ENCODE assay signal across 8 mouse cellular contexts in genomic region chr11:113733631-113734364, GRCm38 (mm10). TPM values are rescaled to one million over a fixed set of nuclear protein-coding genes. Genes with fewer than 3 reads are reported as not detected.
DNase-seq lines count a peak whose midpoint lies in the region; ATAC-seq lines count a peak whose summit lies in the region.

No protein-coding gene starts in this region.

- peak; percentile 79 for ATAC-seq in megakaryocyte, adult 5-6 weeks (ENCODE audit: poor library complexity, severe bottlenecking)

- no peaks in the 10 kb centered on the region for H3K27me3 ChIP-seq in heart, embryonic 10.5 days (ENCODE audit: insufficient read depth, poor library complexity, severe bottlenecking)

- no peak for DNase-seq in heart, embryonic 10.5 days (ENCODE audit: low spot score)
- no peak for DNase-seq in heart, postnatal 25 days (ENCODE audit: low spot score)
- DNase-seq in adrenal gland, postnatal 10 days = peak; percentile 66
- DNase-seq in kidney, adult 9 months = peak; percentile 52
- DNase-seq in left cerebral cortex, postnatal 14 days (ENCODE audit: low spot score in 2 of 2) = no peak
- DNase-seq in thymus, postnatal 4 days = no peak
- no peak for DNase-seq in cerebellum, adult 18-20 months

- 61% methylated on average over 6 of the region's 6 CpGs for WGBS in heart, embryonic 10.5 days

- H3K4me1 ChIP-seq in heart, embryonic 10.5 days = peaks cover 82% of the 10 kb centered on the region

- intact Hi-C loops in heart, postnatal 25 days (cut with DNase I) = no loop called here
- intact Hi-C loops in left cerebral cortex, postnatal 14 days (cut with DNase I) = no loop called here

- no peak overlapping the region for H3K4me3 ChIP-seq in heart, embryonic 10.5 days

- H3K9me3 ChIP-seq in heart, embryonic 10.5 days = no peaks in the 10 kb centered on the region

- peaks cover 14% of the 10 kb centered on the region for H3K36me3 ChIP-seq in heart, embryonic 10.5 days

- peak overlapping the region; percentile 42 for H3K27ac ChIP-seq in heart, embryonic 10.5 days

RNA-seq across cellular contexts. Expression of gene Cdc42ep4, which starts 17.9 kb away (rescaled TPM):
- polyA plus RNA-seq in heart, embryonic 10.5 days (2016; fragmentation: Nextera tagmentation; extraction: Ambion mirVana) = 30.4 and 45.4 TPM in 2 replicates
- 10 to 100 TPM; 12.5 to 17.7 TPM for total RNA-seq in heart, postnatal 25 days (2021)
- total RNA-seq in adrenal gland, postnatal 10 days (2021) = 10 to 100 TPM; 60.1 to 72.8 TPM
- 14.0 and 20.1 TPM in 2 replicates for total RNA-seq in megakaryocyte, adult 5-6 weeks (2015)
- 26.9 and 27.8 TPM in 2 replicates for total RNA-seq in megakaryocyte, adult 5-6 weeks (2017)
- total RNA-seq in left cerebral cortex, postnatal 14 days (2021) = 10 to 100 TPM; 35.4 to 43.3 TPM

RNA-seq across cellular contexts. Expression of gene Cpsf4l, which starts 24.0 kb away (rescaled TPM):
- polyA plus RNA-seq in heart, embryonic 10.5 days (2016; fragmentation: Nextera tagmentation; extraction: Ambion mirVana) = 0.15 and 0.34 TPM in 2 replicates
- not detected for total RNA-seq in heart, postnatal 25 days (2021)
- 1 to 10 TPM in 1 of 2 experiments, under 1 TPM in 1; 0.79 to 2.2 TPM for total RNA-seq in adrenal gland, postnatal 10 days (2021)
- not detected in 2 replicates for total RNA-seq in megakaryocyte, adult 5-6 weeks (2015)
- not detected in 2 replicates for total RNA-seq in megakaryocyte, adult 5-6 weeks (2017)
- under 1 TPM in 1 of 2 experiments, not detected in 1; 0.33 TPM for total RNA-seq in left cerebral cortex, postnatal 14 days (2021)

RNA-seq across cellular contexts. Expression of gene D11Wsu47e, which starts 49.6 kb away (rescaled TPM):
- 21.8 and 26.3 TPM in 2 replicates for polyA plus RNA-seq in heart, embryonic 10.5 days (2016; fragmentation: Nextera tagmentation; extraction: Ambion mirVana)
- total RNA-seq in heart, postnatal 25 days (2021) = 1 to 10 TPM; 6.0 to 7.1 TPM
- 10 to 100 TPM; 11.2 to 15.1 TPM for total RNA-seq in adrenal gland, postnatal 10 days (2021)
- total RNA-seq in megakaryocyte, adult 5-6 weeks (2015) = 3.2 and 5.4 TPM in 2 replicates
- total RNA-seq in megakaryocyte, adult 5-6 weeks (2017) = 10.3 and 13.1 TPM in 2 replicates
- total RNA-seq in left cerebral cortex, postnatal 14 days (2021) = 10 to 100 TPM; 12.1 to 12.8 TPM

RNA-seq across cellular contexts. Expression of gene Fam104a, which starts 49.8 kb away (rescaled TPM):
- polyA plus RNA-seq in heart, embryonic 10.5 days (2016; fragmentation: Nextera tagmentation; extraction: Ambion mirVana) = 56.2 and 60.7 TPM in 2 replicates
- total RNA-seq in heart, postnatal 25 days (2021) = 10 to 100 TPM; 13.9 to 15.0 TPM
- total RNA-seq in adrenal gland, postnatal 10 days (2021) = 10 to 100 TPM; 25.9 to 27.0 TPM
- 15.5 and 16.1 TPM in 2 replicates for total RNA-seq in megakaryocyte, adult 5-6 weeks (2015)
- 11.2 and 19.6 TPM in 2 replicates for total RNA-seq in megakaryocyte, adult 5-6 weeks (2017)
- 10 to 100 TPM; 22.2 to 26.4 TPM for total RNA-seq in left cerebral cortex, postnatal 14 days (2021)

Comparison
In these comparisons a context has a peak if more than half of its experiments do, and no peak if none do; other contexts are left out.
1. DNase-seq: peak in adrenal gland, postnatal 10 days (single experiment) and kidney, adult 9 months (single experiment); none in heart, embryonic 10.5 days (single experiment), heart, postnatal 25 days (single experiment), left cerebral cortex, postnatal 14 days (0 of 2), thymus, postnatal 4 days (single experiment) and cerebellum, adult 18-20 months (0 of 2).